Mouse (Mus musculus) neural tube, embryonic 13.5 days (tissue): ENCODE data around the gene Bzw2. TPM values are rescaled to one million over a fixed set of nuclear protein-coding genes. Genes with fewer than 3 reads are reported as not detected.

Source experiments
- ATAC-seq: fragments of 200-750 bp; cut with Nextera tagmentation; 2 replicates; pipeline ENCODE4 v1.8.0; 2017; ENCODE audit warnings: low read depth, mild to moderate bottlenecking, moderate TSS enrichment, moderate library complexity
- H3K27ac ChIP-seq: fragments of 300-500 bp; sonication (generic); replicated peaks from 2 replicates; pipeline ENCODE4 v1.5.1; 2015; ENCODE audit warnings: moderate library complexity, mild to moderate bottlenecking, inconsistent platforms
- H3K27me3 ChIP-seq: fragments of 300-500 bp; sonication (generic); 2 replicates; pipeline ENCODE4 v1.6.1; 2015; ENCODE audit warnings: mild to moderate bottlenecking, inconsistent platforms
- H3K36me3 ChIP-seq: fragments of 300-500 bp; sonication (generic); 2 replicates; pipeline ENCODE4 v1.6.1; 2015; ENCODE audit warnings: mild to moderate bottlenecking, inconsistent platforms
- H3K4me1 ChIP-seq: fragments of 300-500 bp; sonication (generic); replicated peaks from 2 replicates; pipeline ENCODE4 v1.6.1; 2015; ENCODE audit warnings: inconsistent platforms
- H3K4me2 ChIP-seq: fragments of 300-500 bp; sonication (generic); 2 replicates; pipeline ENCODE4 v1.6.1; 2015; ENCODE audit warnings: inconsistent platforms, mild to moderate bottlenecking, moderate library complexity
- H3K4me3 ChIP-seq: fragments of 300-500 bp; sonication (generic); 2 replicates; pipeline ENCODE4 v1.5.1; 2015; ENCODE audit warnings: mild to moderate bottlenecking, inconsistent platforms
- H3K9ac ChIP-seq: fragments of 300-500 bp; sonication (generic); 2 replicates; pipeline ENCODE4 v1.6.1; 2015; ENCODE audit warnings: moderate library complexity, mild to moderate bottlenecking, inconsistent platforms
- H3K9me3 ChIP-seq: fragments of 300-500 bp; sonication (generic); 2 replicates; pipeline ENCODE4 v1.6.1; 2016; ENCODE audit warnings: inconsistent platforms
- WGBS: fragments of 180-500 bp; shearing (Covaris S2); methylation state at CpG from one replicate; pipeline ENCODE4 v1.1.7; 2015; 5-methylcytosine and 5-hydroxymethylcytosine counted together
- polyA plus RNA-seq: library from polyadenylated mRNA; unstranded; fragments of >200 nt; fragmentation: Nextera tagmentation; extraction: Ambion mirVana; gene quantifications from 2 replicates; pipeline ENCODE4 v1.2.1, GENCODE M21; 2015

Bzw2 gene
- polyA plus RNA-seq, 1 experiment from 2014 or later = 400 TPM

DNA sequence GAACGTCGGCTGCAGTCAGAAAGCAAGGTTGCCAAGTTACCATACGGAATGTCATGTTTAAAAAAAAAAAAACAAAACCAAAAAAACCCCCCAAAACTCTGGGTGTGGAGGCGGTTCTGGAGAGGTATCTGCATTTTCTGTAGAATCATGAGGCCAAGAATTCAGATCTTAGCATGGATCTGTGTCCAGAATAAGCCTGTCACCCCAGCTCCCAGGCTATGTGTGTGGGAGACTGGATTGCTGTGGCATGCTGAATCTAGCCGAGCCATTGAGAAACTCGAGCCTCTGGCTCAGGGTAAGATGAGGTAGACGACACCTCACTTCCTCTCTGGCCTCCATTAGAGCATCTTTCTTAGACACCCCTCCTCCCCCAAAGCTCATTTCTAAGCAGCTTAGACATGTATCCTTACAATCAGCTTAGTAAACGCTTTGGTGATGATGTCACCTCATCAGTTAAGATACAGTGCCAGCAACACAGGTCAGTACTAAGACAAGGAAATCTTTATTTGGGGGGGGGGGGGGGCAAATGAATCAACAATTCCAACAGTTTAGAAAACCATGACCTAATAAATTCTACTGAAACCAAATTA lies 64.7 kb downstream of the Bzw2 start:
- Histone ChIP-seq H3K27me3 (no peaks in the 10 kb centered on the region), H3K9ac (no peak overlapping the region), H3K36me3 (peaks cover 55% of the 10 kb centered on the region), H3K4me2 (no peak overlapping the region), H3K27ac (no peak overlapping the region), H3K9me3 (no peaks in the 10 kb centered on the region), H3K4me1 (no peaks in the 10 kb centered on the region), H3K4me3 (no peak overlapping the region)
- WGBS = 87% methylated on average over 8 of the region's 8 CpGs
- no peak for ATAC-seq

GRCm38 (mm10) chr12:36091964-36092363 lies 65.9 kb downstream of the Bzw2 start:
- no peaks in the 10 kb centered on the region for H3K27me3 ChIP-seq
- H3K9me3 ChIP-seq = no peaks in the 10 kb centered on the region
- H3K27ac ChIP-seq = no peak overlapping the region
- no peak for ATAC-seq
- 91% methylated on average over 10 of the region's 10 CpGs for WGBS
- no peaks in the 10 kb centered on the region for H3K4me1 ChIP-seq
- no peak overlapping the region for H3K4me3 ChIP-seq
- H3K4me2 ChIP-seq = no peak overlapping the region
- H3K36me3 ChIP-seq = peaks cover 47% of the 10 kb centered on the region
- no peak overlapping the region for H3K9ac ChIP-seq

GRCm38 (mm10) chr12:36089221-36089620 lies 68.7 kb downstream of the Bzw2 start:
- ATAC-seq = no peak

DNA sequence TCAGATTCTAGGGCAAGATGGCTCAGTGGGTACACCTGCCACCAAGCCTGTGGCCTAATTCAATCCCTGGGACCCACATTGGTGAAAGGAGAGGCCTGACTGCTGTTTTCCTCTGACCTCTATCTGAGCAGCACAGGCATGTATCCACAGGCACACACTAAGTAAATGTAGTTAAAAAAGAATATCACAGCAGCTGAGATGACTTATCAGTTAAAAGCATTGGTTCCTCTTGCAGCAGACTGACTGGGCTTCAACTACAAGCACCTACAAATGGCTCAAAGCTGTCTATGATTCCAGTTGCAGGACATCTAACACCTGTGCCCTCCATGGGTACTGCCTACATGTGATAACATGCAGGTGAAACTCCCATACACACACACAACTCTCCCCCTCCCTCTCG lies 69.1 kb downstream of the Bzw2 start:
- 91% methylated on average over 1 of the region's 1 CpGs for WGBS
- Histone ChIP-seq H3K9ac (no peak overlapping the region), H3K4me2 (no peak overlapping the region), H3K27me3 (no peaks in the 10 kb centered on the region), H3K4me3 (no peak overlapping the region), H3K36me3 (peaks cover 26% of the 10 kb centered on the region), H3K4me1 (no peaks in the 10 kb centered on the region), H3K9me3 (no peaks in the 10 kb centered on the region), H3K27ac (no peak overlapping the region)
- no peak; the same call in 1 of the 2 replicates for ATAC-seq

More at GRCm38 (mm10) chr12:36089221-36089620, 68.7 kb downstream of the Bzw2 start:
- no peaks in the 10 kb centered on the region for H3K27me3 ChIP-seq
- H3K9me3 ChIP-seq = no peaks in the 10 kb centered on the region
- H3K36me3 ChIP-seq = peaks cover 26% of the 10 kb centered on the region
- 73% methylated on average over 6 of the region's 6 CpGs for WGBS
- H3K9ac ChIP-seq = no peak overlapping the region
- H3K4me2 ChIP-seq = no peak overlapping the region
- H3K4me1 ChIP-seq = no peaks in the 10 kb centered on the region
- H3K27ac ChIP-seq = no peak overlapping the region
- H3K4me3 ChIP-seq = no peak overlapping the region

- Histone ChIP-seq H3K27me3 (no peaks in the 10 kb centered on the region), H3K4me2 (no peak overlapping the region), H3K27ac (no peak overlapping the region), H3K36me3 (no peaks in the 10 kb centered on the region), H3K9me3 (no peaks in the 10 kb centered on the region), H3K9ac (no peak overlapping the region), H3K4me1 (no peaks in the 10 kb centered on the region), H3K4me3 (no peak overlapping the region)
- ATAC-seq = no peak
- 96% methylated on average over 2 of the region's 2 CpGs for WGBS
These were observed 72.5 kb downstream of the Bzw2 start for GRCm38 (mm10) chr12:36085380-36085779.

DNA sequence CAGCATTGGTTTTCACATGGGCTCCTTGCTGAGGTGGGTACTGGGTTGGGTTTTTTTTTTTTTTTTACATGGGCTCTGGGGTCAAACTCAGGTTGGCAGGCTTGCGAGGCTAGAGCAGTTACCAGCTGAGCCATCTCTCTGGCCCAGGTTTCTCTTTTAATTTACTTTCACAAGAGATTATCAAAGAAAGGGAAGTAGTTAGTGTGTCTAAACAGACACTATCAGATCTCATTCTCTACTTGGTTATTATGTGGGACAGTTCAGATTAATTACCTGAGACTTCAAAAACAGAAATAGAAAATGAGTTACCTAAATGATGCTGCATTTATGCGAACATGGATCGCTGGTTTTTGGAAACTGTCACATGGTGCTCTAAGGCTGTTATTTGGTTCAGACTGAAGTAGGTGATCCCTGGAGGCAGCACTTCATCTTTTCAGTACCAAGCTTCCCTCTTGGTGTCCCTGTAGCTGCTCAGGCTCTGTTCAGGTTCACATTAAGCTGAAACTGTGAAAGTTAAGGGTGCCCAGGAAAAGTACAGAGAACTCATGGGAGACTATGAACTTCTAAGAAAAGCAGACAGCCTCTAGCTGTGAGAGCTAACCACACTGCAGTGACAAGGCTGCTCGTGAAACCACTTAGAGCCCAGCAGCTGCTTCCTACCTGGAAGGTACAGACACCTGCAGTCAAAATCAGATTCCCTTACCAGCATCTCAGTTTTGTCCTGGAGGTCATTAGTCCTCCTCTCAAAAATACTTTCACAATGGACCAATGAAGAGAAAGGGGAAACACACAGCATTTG lies 79.6 kb downstream of the Bzw2 start:
- H3K27ac ChIP-seq = no peak overlapping the region

DNA sequence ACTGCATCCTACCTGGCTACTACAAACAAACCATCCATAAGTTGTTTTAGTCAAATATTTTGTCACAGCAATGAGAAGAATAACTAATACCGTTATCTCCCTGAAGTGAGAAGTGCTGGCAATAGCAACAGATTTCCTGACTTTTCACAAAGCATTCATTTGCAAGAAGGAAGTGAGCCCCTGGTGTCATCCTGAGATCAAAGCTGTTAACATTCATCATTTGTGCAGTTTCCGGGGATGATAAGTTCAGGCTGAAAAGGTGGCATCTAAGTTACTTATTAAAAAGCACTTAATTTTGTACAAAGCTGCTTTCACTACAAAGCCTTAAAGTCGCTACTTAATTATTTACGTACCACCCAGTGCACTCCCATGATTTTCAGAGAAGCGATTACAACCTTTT lies 85.0 kb downstream of the Bzw2 start:
- 13% methylated on average over 5 of the region's 5 CpGs for WGBS
- Histone ChIP-seq H3K4me3 (no peak overlapping the region), H3K36me3 (no peaks in the 10 kb centered on the region), H3K27ac (no peak overlapping the region), H3K4me2 (no peak overlapping the region), H3K4me1 (no peaks in the 10 kb centered on the region), H3K9me3 (no peaks in the 10 kb centered on the region), H3K27me3 (no peaks in the 10 kb centered on the region), H3K9ac (no peak overlapping the region)
- ATAC-seq = no peak

More for the DNA sequence above, 79.6 kb downstream of the Bzw2 start:
- Histone ChIP-seq H3K36me3 (no peaks in the 10 kb centered on the region), H3K4me3 (no peak overlapping the region), H3K27me3 (no peaks in the 10 kb centered on the region), H3K4me1 (no peaks in the 10 kb centered on the region), H3K9me3 (no peaks in the 10 kb centered on the region), H3K9ac (no peak overlapping the region), H3K4me2 (no peak overlapping the region)
- no peak for ATAC-seq
- WGBS = 78% methylated on average over 4 of the region's 4 CpGs

GRCm38 (mm10) chr12:36070231-36070630 lies 87.6 kb downstream of the Bzw2 start:
- no peak overlapping the region for H3K27ac ChIP-seq
- H3K9ac ChIP-seq = no peak overlapping the region
- no peak overlapping the region for H3K4me2 ChIP-seq
- no peaks in the 10 kb centered on the region for H3K27me3 ChIP-seq
- H3K4me3 ChIP-seq = no peak overlapping the region
- no peaks in the 10 kb centered on the region for H3K36me3 ChIP-seq
- H3K9me3 ChIP-seq = no peaks in the 10 kb centered on the region
- H3K4me1 ChIP-seq = no peaks in the 10 kb centered on the region
- ATAC-seq = no peak
- WGBS = 91% methylated on average over 4 of the region's 4 CpGs

DNA sequence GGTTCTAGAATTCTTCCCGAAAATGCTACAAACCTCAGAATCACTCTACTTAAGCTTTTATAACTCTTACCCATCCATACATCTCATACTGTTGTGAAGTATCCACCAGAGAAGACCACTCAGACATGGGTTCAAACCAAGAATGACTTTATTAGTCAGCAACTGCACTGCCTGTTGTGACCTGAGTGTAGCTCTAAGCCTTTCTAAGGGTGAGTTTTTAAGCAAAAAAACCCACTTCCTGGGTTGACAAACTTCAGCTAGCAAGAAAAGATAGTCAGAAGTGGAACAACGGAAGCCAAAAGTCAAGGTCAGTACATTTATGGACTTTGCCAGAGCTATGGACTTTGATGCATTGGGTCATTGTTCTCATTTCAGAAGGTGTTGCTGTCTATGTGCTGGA lies 90.3 kb downstream of the Bzw2 start:
- H3K9ac ChIP-seq = no peak overlapping the region
- H3K36me3 ChIP-seq = no peaks in the 10 kb centered on the region
- no peak for ATAC-seq
- no peak overlapping the region for H3K4me3 ChIP-seq
- H3K9me3 ChIP-seq = 0 out of 2 replicates have a peak, but pooled peaks cover 7% of the 10 kb centered on the region
- H3K27ac ChIP-seq = no peak overlapping the region
- 96% methylated on average over 2 of the region's 2 CpGs for WGBS
- H3K4me1 ChIP-seq = no peaks in the 10 kb centered on the region
- no peaks in the 10 kb centered on the region for H3K27me3 ChIP-seq
- H3K4me2 ChIP-seq = no peak overlapping the region

GRCm38 (mm10) chr12:36065911-36066310 lies 92.0 kb downstream of the Bzw2 start:
- Histone ChIP-seq H3K4me1 (no peaks in the 10 kb centered on the region), H3K4me2 (no peak overlapping the region), H3K27me3 (no peaks in the 10 kb centered on the region), H3K9me3 (0 out of 2 replicates have a peak, but pooled peaks cover 7% of the 10 kb centered on the region), H3K4me3 (no peak overlapping the region), H3K36me3 (no peaks in the 10 kb centered on the region), H3K27ac (no peak overlapping the region), H3K9ac (no peak overlapping the region)
- ATAC-seq = no peak
- 72% methylated on average over 1 of the region's 1 CpGs for WGBS

GRCm38 (mm10) chr12:36057699-36058098 lies 100.2 kb downstream of the Bzw2 start:
- Histone ChIP-seq H3K9me3 (no peaks in the 10 kb centered on the region), H3K36me3 (no peaks in the 10 kb centered on the region), H3K4me2 (no peak overlapping the region), H3K27ac (no peak overlapping the region), H3K4me1 (no peaks in the 10 kb centered on the region), H3K4me3 (no peak overlapping the region), H3K27me3 (no peaks in the 10 kb centered on the region), H3K9ac (no peak overlapping the region)
- WGBS = 88% methylated on average over 2 of the region's 2 CpGs
- no peak for ATAC-seq

DNA sequence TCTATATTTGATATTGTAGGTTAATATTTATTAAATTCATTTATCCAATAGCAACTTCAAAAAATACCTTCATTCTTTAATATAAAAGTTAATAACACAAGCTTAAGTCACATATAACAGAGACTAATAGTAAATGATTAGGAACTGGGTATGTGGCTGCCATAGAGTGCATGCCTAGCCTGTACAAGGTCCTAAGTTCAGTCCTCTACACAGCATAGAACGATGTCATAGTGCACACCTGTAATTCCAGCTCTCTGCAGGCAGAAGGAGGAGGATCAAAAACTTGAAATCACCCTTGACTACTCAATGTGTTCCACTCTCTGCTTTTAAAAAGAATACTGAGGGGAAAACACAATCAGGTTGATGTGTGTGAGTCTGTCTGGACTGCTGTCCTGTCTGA lies 107.6 kb downstream of the Bzw2 start:
- H3K36me3 ChIP-seq = no peaks in the 10 kb centered on the region
- no peaks in the 10 kb centered on the region; the same call in 1 of the 2 replicates for H3K4me1 ChIP-seq
- no peaks in the 10 kb centered on the region for H3K9me3 ChIP-seq
- 91% methylated on average over 1 of the region's 1 CpGs for WGBS
- no peak overlapping the region for H3K4me3 ChIP-seq
- ATAC-seq = no peak
- H3K9ac ChIP-seq = no peak overlapping the region
- H3K27me3 ChIP-seq = no peaks in the 10 kb centered on the region
- no peak overlapping the region for H3K4me2 ChIP-seq
- H3K27ac ChIP-seq = no peak overlapping the region
